Mouse (Mus musculus) right cerebral cortex, postnatal 14 days (tissue): ENCODE results near the gene Aars2.

Experiments
- DNase-seq: peaks from one replicate; pipeline ENCODE4 v3.0.0; 2022

Aars2 gene

GRCm38 (mm10) chr17:45559732-45560525 is 53.3 kb downstream of the Aars2 start:
- DNase-seq, result no peak

DNA sequence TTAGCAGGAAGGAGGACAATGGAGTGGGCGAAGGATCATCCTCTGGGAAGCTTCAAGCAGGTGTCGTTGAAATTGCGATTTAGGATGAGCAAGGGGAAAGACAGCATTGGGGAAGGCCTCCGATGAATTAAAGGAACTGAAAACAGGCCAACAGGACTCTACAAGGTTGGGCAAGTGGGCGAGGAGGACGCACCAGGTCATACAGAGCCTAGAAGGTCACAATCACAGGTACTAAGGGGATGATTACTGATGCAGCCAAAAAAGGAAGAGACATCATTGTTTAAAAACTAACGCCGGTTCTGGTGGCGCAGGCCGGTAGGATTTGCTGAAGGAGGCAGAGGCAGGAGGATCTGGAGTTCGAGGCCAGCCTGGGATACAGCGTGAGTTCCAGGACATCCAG is 56.6 kb downstream of the Aars2 start:
- no peak for DNase-seq

DNA sequence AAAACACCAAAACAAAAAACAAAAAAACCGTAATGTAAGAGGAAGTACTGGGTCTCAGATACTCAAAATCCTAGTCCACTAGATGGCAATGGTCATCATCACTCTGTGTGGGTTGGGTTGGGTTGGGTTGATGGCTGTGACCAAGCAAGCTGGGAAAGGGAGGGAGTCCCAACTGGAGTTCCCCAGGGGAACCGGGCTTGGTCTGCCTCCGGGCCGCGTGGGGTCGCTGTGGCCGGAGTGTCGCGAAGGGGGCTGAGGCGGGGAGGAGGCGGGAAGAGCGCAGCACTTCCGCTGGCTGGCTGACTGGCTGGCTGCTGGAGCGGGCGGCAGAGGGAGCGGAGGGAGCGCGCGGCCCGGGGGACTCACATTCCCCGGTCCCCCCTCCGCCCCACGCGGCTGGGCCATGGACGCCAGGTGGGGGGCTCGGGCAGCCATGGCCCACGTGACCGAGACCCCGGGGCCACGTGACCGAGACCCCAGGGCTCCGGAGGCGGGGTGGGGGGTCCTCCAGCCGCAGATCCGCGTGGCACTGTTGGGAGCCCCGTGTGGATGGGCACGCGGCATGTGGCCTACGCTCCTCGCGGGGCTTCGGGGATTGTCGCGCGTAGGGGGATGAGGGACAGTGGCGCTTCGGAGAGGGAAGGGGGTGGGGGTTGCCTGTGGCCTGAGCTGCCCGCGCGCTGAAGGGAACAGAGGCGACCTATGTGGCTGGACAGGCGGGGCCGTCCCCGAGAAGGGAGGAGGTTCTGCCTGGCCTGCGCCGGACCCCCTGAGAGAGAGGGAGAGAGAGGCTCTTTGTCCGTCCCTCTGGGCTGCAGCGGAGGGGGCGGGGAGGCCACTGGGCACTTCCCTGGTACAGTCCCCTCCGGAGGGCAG is 57.3 kb downstream of the Aars2 start, which contains the start of gene Slc35b2:
Gene Slc35b2, plus strand, starts transcription at position 220 of the 876 bp plus-strand sequence.
- DNase-seq, result peak; percentile 92

GRCm38 (mm10) chr17:45564531-45565084 is 58.0 kb downstream of the Aars2 start:
- no peak for DNase-seq

DNA sequence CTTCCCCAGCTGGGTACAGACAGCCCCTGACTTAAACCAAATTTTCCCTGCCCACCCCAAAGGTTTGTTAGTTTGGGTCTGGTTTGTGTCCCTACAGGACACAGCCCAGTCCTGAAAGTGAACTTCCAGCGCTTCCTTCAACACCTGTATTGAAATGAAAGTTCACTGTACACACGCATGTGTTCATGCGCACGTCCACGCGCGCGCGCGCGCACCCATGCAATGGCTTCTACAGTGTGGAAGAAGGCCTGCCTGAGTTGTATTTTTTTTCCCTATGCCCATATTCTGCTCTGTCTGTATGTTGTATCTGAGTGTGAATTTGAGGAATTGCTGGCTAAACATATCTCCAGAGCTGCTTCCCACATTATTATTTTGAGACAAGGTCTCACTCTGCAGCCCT is 58.5 kb downstream of the Aars2 start:
- no peak for DNase-seq

GRCm38 (mm10) chr17:45566031-45566359 is 59.4 kb downstream of the Aars2 start:
- no peak for DNase-seq

DNA sequence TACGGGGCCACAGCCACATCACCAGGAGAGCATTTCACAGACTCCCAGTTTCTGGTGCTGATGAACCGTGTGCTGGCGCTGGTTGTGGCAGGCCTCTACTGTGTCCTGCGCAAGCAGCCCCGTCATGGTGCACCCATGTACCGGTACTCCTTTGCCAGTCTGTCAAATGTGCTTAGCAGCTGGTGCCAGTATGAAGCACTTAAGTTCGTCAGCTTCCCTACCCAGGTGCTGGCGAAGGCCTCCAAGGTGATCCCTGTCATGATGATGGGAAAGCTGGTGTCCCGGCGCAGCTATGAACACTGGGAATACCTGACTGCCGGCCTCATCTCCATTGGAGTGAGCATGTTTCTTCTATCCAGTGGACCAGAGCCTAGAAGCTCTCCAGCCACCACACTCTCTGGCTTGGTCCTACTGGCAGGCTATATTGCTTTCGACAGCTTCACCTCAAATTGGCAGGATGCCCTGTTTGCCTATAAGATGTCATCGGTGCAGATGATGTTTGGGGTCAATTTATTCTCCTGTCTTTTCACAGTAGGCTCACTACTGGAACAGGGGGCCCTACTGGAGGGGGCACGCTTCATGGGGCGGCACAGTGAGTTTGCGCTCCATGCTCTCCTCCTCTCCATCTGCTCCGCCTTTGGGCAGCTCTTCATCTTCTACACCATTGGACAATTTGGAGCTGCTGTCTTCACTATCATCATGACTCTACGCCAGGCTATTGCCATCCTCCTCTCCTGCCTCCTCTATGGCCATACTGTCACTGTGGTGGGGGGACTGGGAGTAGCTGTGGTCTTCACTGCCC is 59.9 kb downstream of the Aars2 start:
- DNase-seq, result no peak

DNA sequence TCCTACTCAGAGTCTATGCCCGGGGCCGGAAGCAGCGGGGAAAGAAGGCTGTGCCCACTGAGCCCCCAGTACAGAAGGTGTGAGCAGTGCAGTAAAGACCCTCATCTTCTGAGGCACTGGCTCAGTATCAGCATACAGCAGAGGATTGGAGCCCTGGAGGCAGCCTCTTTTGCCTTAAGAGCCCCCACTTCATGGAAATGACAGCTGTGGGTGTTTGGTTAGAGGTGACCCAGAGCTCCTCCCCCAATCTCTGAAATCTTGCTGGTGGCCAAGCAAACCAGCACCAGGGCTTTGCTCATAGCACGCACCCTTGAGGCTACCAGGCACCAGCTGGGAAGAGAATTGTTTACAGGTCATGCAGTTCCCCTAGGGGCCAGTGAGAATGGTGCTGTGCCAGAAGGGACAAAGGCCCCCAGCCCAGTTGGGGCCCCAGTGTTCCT is 60.5 kb downstream of the Aars2 start:
- DNase-seq, result no peak

GRCm38 (mm10) chr17:45568990-45569389 is 62.3 kb downstream of the Aars2 start:
- no peak for DNase-seq

DNA sequence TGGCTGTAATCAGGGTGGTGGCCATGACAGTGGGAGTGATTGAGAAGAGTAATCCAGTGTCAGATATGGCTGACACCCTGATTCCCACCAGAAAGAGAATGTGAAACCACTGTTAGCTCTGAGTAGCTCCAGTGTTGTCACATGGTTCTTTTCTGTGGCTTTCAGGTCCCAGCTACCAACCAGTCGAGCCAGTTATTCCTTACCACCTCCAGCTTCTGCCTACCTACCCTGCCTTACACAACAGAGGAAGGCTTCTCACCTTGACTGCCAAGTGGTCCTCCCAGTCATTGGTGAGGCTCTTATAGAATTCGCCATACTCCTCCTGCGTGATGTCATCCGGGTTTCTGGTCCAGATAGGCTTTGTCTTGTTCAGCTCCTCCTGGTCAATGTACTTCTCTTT is 63.4 kb downstream of the Aars2 start:
- no peak for DNase-seq
